Mouse (Mus musculus) midbrain, embryonic 14.5 days (tissue): ENCODE data around the gene Fam107b. TPM values are rescaled to one million over a fixed set of nuclear protein-coding genes. Genes with fewer than 3 reads are reported as not detected.

Experiments
- ATAC-seq: fragments of 200-750 bp; cut with Nextera tagmentation; 2 replicates; pipeline ENCODE4 v1.8.0; 2017; ENCODE audit warnings: moderate number of reproducible peaks, moderate library complexity; ENCODE audit not compliant: low FRiP score, low TSS enrichment
- DNase-seq: peaks from one replicate; pipeline ENCODE4 v3.0.0-alpha.2; 2015
- H3K27ac ChIP-seq: fragments of 300-500 bp; sonication (generic); replicated peaks from 2 replicates; pipeline ENCODE4 v1.5.1; 2014; ENCODE audit warnings: mild to moderate bottlenecking, low read depth, low read length, moderate library complexity
- H3K27me3 ChIP-seq: fragments of 300-500 bp; sonication (generic); 2 replicates; pipeline ENCODE4 v1.6.1; 2014; ENCODE audit warnings: low read length, control low read depth, mixed read lengths; ENCODE audit not compliant: control insufficient read depth, insufficient read depth
- H3K36me3 ChIP-seq: fragments of 300-500 bp; sonication (generic); 2 replicates; pipeline ENCODE4 v1.6.1; 2014; ENCODE audit warnings: low read length, control low read depth; ENCODE audit not compliant: control insufficient read depth, insufficient read depth
- H3K4me1 ChIP-seq: fragments of 300-500 bp; sonication (generic); 2 replicates; pipeline ENCODE4 v1.6.1; 2014; ENCODE audit warnings: mild to moderate bottlenecking, antibody characterized with exemption, low read length, control low read depth; ENCODE audit not compliant: control insufficient read depth, insufficient read depth
- H3K4me2 ChIP-seq: fragments of 300-500 bp; sonication (generic); 2 replicates; pipeline ENCODE4 v1.6.1; 2014; ENCODE audit warnings: mild to moderate bottlenecking, low read length, moderate library complexity
- H3K4me3 ChIP-seq: fragments of 300-500 bp; sonication (generic); replicated peaks from 2 replicates; pipeline ENCODE4 v1.5.1; 2014; ENCODE audit warnings: low read depth, low read length
- H3K9ac ChIP-seq: fragments of 300-500 bp; sonication (generic); replicated peaks from 2 replicates; pipeline ENCODE4 v1.6.1; 2014; ENCODE audit warnings: mild to moderate bottlenecking, low read length, moderate library complexity
- H3K9me3 ChIP-seq: fragments of 300-500 bp; sonication (generic); 2 replicates; pipeline ENCODE4 v1.6.1; 2016; ENCODE audit warnings: low read length, control low read depth, mixed read lengths; ENCODE audit not compliant: control insufficient read depth
- WGBS: fragments of 180-500 bp; shearing (Covaris S2); extraction: QIAGEN DNeasy Blood & Tissue Kit; methylation state at CpG from one replicate; pipeline ENCODE4 v1.1.7; 2014; 5-methylcytosine and 5-hydroxymethylcytosine counted together
- polyA plus RNA-seq: library from polyadenylated mRNA; unstranded; fragments of >200 nt; fragmentation: Nextera tagmentation; extraction: Ambion mirVana; gene quantifications from 2 replicates; pipeline ENCODE4 v1.2.1, GENCODE M21; 2014

Fam107b gene
- polyA plus RNA-seq, 1 experiment from 2014 or later, result 49.0 TPM

DNA sequence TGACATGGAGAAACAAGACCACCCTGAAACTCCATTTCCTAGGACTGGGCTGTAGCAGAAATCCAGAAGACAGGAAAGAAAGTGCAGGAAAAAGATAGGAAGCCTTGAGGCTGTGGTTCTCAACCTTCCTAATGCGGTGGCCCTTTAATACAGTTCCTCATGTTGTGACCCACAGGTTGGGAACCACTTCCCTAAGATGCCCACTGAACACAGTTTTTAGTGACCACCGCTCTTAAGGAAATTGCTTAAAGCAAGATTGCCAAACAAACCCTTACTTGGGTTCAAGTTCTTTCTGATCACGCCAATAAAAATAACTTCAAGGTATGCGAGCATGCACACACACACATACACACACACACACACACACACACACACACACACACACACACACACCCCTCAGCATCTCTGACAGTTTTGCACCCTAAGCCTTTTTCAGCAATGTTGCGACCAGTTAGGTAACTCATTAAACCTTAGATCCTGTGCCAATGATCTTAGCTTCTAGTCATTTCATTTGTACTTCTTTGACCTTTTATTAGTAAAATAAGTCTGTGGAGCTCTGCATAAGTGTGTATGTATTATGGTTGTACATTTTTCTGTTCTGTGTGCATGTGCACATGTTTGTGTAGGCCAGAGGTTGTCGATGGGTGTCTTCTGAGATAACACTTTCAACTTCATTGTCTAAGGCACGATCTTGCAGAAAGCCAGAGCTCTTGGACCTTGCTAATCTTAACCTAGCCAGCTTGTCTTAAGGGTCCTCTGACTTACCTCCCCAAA lies 53.1 kb downstream of the Fam107b start:
- Histone ChIP-seq H3K27ac (no peak overlapping the region), H3K27me3 (no peaks in the 10 kb centered on the region), H3K9me3 (no peaks in the 10 kb centered on the region), H3K36me3 (no peaks in the 10 kb centered on the region), H3K4me1 (no peaks in the 10 kb centered on the region), H3K4me2 (no peak overlapping the region), H3K4me3 (no peak overlapping the region), H3K9ac (no peak overlapping the region)
- ATAC-seq (no peak), DNase-seq (no peak)
- 94% methylated on average over 7 of the region's 7 CpGs for WGBS

DNA sequence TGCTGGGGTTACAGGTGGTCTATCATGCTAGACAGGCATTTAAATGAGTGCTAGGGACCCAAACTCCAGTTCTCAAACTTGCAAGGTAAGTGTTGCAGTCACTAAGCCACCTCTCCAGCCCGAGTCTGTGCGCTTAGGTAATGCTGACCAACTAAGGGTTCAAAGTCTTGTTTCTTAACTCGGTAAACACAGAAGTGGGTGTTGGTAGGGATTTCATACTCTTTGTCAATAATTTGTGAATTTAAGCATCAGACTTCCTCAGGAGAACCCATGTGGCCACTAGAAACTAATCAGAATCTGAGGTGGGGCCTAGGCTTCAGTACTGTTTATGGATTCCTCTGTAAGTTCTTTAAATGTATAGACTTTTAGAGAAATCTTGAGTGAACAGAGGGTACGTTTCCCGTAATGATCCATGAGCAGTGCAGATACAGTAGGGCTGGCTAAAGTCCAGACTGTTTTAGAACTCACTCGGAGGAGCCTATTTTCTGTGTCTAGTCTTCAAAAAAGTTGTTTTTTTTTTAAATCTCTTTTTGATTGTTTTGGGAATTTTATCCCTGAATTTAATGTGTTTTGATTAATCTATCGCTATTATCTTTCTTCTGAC lies 53.8 kb downstream of the Fam107b start:
- no peaks in the 10 kb centered on the region for H3K4me1 ChIP-seq
- WGBS, result 93% methylated on average over 7 of the region's 7 CpGs
- no peaks in the 10 kb centered on the region for H3K36me3 ChIP-seq
- DNase-seq, result no peak
- no peak overlapping the region for H3K4me3 ChIP-seq
- no peak overlapping the region for H3K27ac ChIP-seq
- H3K27me3 ChIP-seq, result no peaks in the 10 kb centered on the region
- no peaks in the 10 kb centered on the region for H3K9me3 ChIP-seq
- no peak for ATAC-seq
- H3K9ac ChIP-seq, result no peak overlapping the region
- no peak overlapping the region for H3K4me2 ChIP-seq

DNA sequence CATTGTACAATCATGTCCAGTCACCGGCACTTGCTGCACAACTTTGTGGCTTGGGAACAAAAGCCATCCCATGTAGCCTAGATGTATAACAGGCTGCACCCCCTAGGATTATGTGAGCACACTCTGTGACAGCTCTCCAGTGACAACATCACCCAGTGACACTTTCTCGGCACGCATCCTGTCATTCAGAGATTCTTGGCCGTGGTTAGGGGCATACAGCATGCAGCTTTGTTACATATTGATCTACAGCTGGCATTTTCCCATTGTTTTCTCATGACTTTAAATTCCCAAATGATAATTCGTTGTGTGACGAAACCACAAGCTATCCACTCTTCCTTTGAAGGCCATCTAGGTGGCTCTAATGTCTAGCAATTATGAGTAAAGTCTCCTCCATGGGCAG lies 58.8 kb downstream of the Fam107b start:
- DNase-seq, result no peak
- H3K9ac ChIP-seq, result no peak overlapping the region
- 88% methylated on average over 6 of the region's 6 CpGs for WGBS
- no peaks in the 10 kb centered on the region for H3K27me3 ChIP-seq
- no peak overlapping the region for H3K27ac ChIP-seq
- H3K36me3 ChIP-seq, result no peaks in the 10 kb centered on the region
- H3K9me3 ChIP-seq, result no peaks in the 10 kb centered on the region
- no peaks in the 10 kb centered on the region for H3K4me1 ChIP-seq
- H3K4me2 ChIP-seq, result no peak overlapping the region
- no peak overlapping the region for H3K4me3 ChIP-seq
- no peak for ATAC-seq

GRCm38 (mm10) chr2:3629741-3630140 lies 59.5 kb downstream of the Fam107b start:
- Histone ChIP-seq H3K27ac (no peak overlapping the region), H3K27me3 (no peaks in the 10 kb centered on the region), H3K4me2 (no peak overlapping the region), H3K9ac (no peak overlapping the region), H3K4me3 (no peak overlapping the region), H3K36me3 (no peaks in the 10 kb centered on the region), H3K9me3 (no peaks in the 10 kb centered on the region), H3K4me1 (no peaks in the 10 kb centered on the region)
- DNase-seq, result no peak
- WGBS, result 87% methylated on average over 5 of the region's 5 CpGs
- no peak for ATAC-seq

DNA sequence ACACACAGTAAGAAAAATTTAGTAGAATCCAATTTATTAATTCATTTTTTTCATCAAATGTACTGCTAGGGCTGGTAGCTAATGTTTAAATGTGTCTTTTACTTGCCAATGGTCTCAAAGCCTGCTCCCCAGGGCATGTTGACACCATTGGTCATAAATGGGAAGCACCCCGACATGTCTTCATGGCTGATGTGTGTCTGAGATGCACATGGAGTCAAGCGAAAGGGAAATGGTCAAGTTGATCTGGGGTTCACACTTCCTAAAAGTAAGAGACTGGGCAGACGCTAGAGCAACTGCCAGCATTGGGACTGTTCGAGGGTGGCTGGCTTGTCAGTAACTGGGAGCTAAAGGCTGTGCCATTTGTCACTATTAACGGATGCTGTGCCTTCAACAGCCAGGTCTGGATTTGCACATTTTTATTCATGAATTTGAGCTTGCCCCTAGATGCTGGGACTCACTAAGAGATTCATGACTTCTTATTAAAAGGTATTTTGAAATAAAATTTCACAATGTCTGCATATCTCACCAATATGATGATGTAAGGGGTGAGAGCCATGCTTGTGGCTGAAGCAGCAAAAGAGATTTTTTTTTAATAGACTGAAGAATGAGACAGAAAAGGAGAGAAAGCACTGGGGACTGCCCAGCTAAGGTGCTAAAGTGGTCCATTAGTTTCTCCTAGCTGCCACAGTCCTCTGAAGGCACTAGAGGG lies 60.6 kb downstream of the Fam107b start:
- H3K9ac ChIP-seq, result no peak overlapping the region
- no peak overlapping the region for H3K4me2 ChIP-seq
- 93% methylated on average over 5 of the region's 5 CpGs for WGBS
- H3K4me3 ChIP-seq, result no peak overlapping the region
- no peak overlapping the region for H3K27ac ChIP-seq
- no peaks in the 10 kb centered on the region for H3K4me1 ChIP-seq
- DNase-seq, result no peak
- H3K36me3 ChIP-seq, result no peaks in the 10 kb centered on the region
- no peaks in the 10 kb centered on the region for H3K9me3 ChIP-seq
- H3K27me3 ChIP-seq, result no peaks in the 10 kb centered on the region
- no peak for ATAC-seq

GRCm38 (mm10) chr2:3633137-3633536 lies 62.8 kb downstream of the Fam107b start:
- Histone ChIP-seq H3K36me3 (no peaks in the 10 kb centered on the region), H3K4me3 (no peak overlapping the region), H3K27me3 (no peaks in the 10 kb centered on the region), H3K4me1 (no peaks in the 10 kb centered on the region), H3K27ac (no peak overlapping the region), H3K9me3 (no peaks in the 10 kb centered on the region), H3K4me2 (no peak overlapping the region), H3K9ac (no peak overlapping the region)
- DNase-seq, result no peak
- ATAC-seq, result no peak
- WGBS, result 83% methylated on average over 9 of the region's 9 CpGs

DNA sequence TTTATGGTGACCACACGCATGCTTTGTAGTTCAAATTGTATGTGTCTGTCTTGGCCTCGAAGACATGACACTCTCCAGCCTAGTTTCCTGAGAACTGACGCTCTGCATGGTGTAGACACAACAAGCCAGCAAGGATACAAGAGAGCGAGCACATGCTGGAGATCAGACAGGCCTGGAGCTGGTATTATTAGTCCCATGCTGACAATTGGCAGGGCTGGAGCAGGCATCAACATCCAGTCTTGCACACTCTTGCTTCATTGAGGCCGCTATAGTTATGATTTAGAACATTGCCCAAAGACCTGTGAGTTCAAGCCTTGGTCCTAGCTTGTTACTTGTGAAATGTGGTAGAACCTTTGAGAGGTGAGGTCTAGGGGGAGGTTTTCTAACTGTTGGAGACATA lies 66.5 kb downstream of the Fam107b start:
- no peaks in the 10 kb centered on the region for H3K36me3 ChIP-seq
- H3K27ac ChIP-seq, result no peak overlapping the region
- no peak overlapping the region for H3K9ac ChIP-seq
- H3K4me3 ChIP-seq, result no peak overlapping the region
- WGBS, result 89% methylated on average over 5 of the region's 5 CpGs
- no peak for ATAC-seq
- H3K27me3 ChIP-seq, result no peaks in the 10 kb centered on the region
- DNase-seq, result no peak
- H3K4me2 ChIP-seq, result no peak overlapping the region
- no peaks in the 10 kb centered on the region for H3K4me1 ChIP-seq
- no peaks in the 10 kb centered on the region for H3K9me3 ChIP-seq

GRCm38 (mm10) chr2:3641001-3641770 lies 70.9 kb downstream of the Fam107b start:
- 80% methylated on average over 9 of the region's 9 CpGs for WGBS
- H3K27ac ChIP-seq, result no peak overlapping the region
- no peaks in the 10 kb centered on the region for H3K4me1 ChIP-seq
- no peak for DNase-seq
- H3K4me2 ChIP-seq, result no peak overlapping the region
- no peaks in the 10 kb centered on the region for H3K9me3 ChIP-seq
- no peaks in the 10 kb centered on the region for H3K27me3 ChIP-seq
- H3K9ac ChIP-seq, result no peak overlapping the region
- H3K4me3 ChIP-seq, result no peak overlapping the region
- H3K36me3 ChIP-seq, result no peaks in the 10 kb centered on the region
- no peak for ATAC-seq
